Mouse (Mus musculus): ENCODE measurements at regions not wholly inside any gene's neighbourhood (a gene's known extent, or its start where the extent isn't known, plus 50 kb on each side); places are given as distances from the start of the nearest gene placed in this dataset.

GRCm38 (mm10) chr14:55343914-55344313 lies 122.1 kb downstream of the Dhrs2 start:
- H3K4me3 ChIP-seq (replicated peaks): no peak overlapping the region
- H3K4me2 ChIP-seq: no peak overlapping the region
- H3K27ac ChIP-seq (replicated peaks): no peak overlapping the region
- no peak overlapping the region for H3K9ac ChIP-seq (replicated peaks)
- ATAC-seq (ENCODE audit: low FRiP score): no peak
- H3K4me1 ChIP-seq: no peaks in the 10 kb centered on the region
- H3K9me3 ChIP-seq (replicated peaks): no peaks in the 10 kb centered on the region
- 81% methylated on average over 5 of the region's 5 CpGs for WGBS
- no peaks in the 10 kb centered on the region for H3K27me3 ChIP-seq (replicated peaks)
- no peaks in the 10 kb centered on the region for H3K36me3 ChIP-seq

- no peak overlapping the region for H3K4me2 ChIP-seq
- WGBS: 91% methylated on average over 5 of the region's 5 CpGs
- H3K9me3 ChIP-seq (replicated peaks): no peaks in the 10 kb centered on the region
- ATAC-seq (ENCODE audit: low FRiP score): no peak
- no peaks in the 10 kb centered on the region for H3K36me3 ChIP-seq
- no peaks in the 10 kb centered on the region for H3K4me1 ChIP-seq
- H3K9ac ChIP-seq (replicated peaks): no peak overlapping the region
- H3K4me3 ChIP-seq (replicated peaks): no peak overlapping the region
- no peaks in the 10 kb centered on the region for H3K27me3 ChIP-seq (replicated peaks)
- H3K27ac ChIP-seq (replicated peaks): no peak overlapping the region
Observed at GRCm38 (mm10) chr14:55345091-55345490, 123.3 kb downstream of the Dhrs2 start.

GRCm38 (mm10) chr14:55348098-55348497 lies 126.3 kb downstream of the Dhrs2 start:
- Histone ChIP-seq H3K36me3 (no peaks in the 10 kb centered on the region), H3K9me3 (replicated peaks) (no peaks in the 10 kb centered on the region), H3K27ac (replicated peaks) (no peak overlapping the region), H3K4me3 (replicated peaks) (no peak overlapping the region), H3K4me1 (no peaks in the 10 kb centered on the region), H3K27me3 (replicated peaks) (no peaks in the 10 kb centered on the region), H3K4me2 (no peak overlapping the region), H3K9ac (replicated peaks) (no peak overlapping the region)
- 81% methylated on average over 4 of the region's 4 CpGs for WGBS
- no peak for ATAC-seq (ENCODE audit: low FRiP score)

GRCm38 (mm10) chr14:55357258-55357657 lies 121.3 kb upstream of the Dhrs4 start:
- no peak for ATAC-seq (ENCODE audit: low FRiP score)
- H3K4me3 ChIP-seq (replicated peaks): no peak overlapping the region
- H3K4me1 ChIP-seq: peaks cover 1% of the 10 kb centered on the region; the same call in 1 of the 2 replicates
- H3K9me3 ChIP-seq (replicated peaks): no peaks in the 10 kb centered on the region
- H3K27ac ChIP-seq (replicated peaks): no peak overlapping the region
- WGBS: 87% methylated on average over 2 of the region's 2 CpGs
- no peak overlapping the region for H3K4me2 ChIP-seq
- no peak overlapping the region for H3K9ac ChIP-seq (replicated peaks)
- H3K36me3 ChIP-seq: no peaks in the 10 kb centered on the region
- H3K27me3 ChIP-seq (replicated peaks): no peaks in the 10 kb centered on the region

- no peak for ATAC-seq (ENCODE audit: low FRiP score)
- H3K9me3 ChIP-seq (replicated peaks): no peaks in the 10 kb centered on the region
- no peak overlapping the region for H3K27ac ChIP-seq (replicated peaks)
- no peaks in the 10 kb centered on the region for H3K36me3 ChIP-seq
- H3K4me2 ChIP-seq: no peak overlapping the region
- H3K4me1 ChIP-seq: peaks cover 8% of the 10 kb centered on the region; the same call in 1 of the 2 replicates
- WGBS: 77% methylated on average over 2 of the region's 2 CpGs
- no peak overlapping the region for H3K9ac ChIP-seq (replicated peaks)
- no peak overlapping the region for H3K4me3 ChIP-seq (replicated peaks)
- no peaks in the 10 kb centered on the region for H3K27me3 ChIP-seq (replicated peaks)
Observed at GRCm38 (mm10) chr14:55358429-55358828, 120.1 kb upstream of the Dhrs4 start.

- no peaks in the 10 kb centered on the region for H3K9me3 ChIP-seq (replicated peaks)
- H3K27me3 ChIP-seq (replicated peaks): no peaks in the 10 kb centered on the region
- ATAC-seq (ENCODE audit: low FRiP score): no peak
- H3K4me3 ChIP-seq (replicated peaks): no peak overlapping the region
- no peak overlapping the region for H3K27ac ChIP-seq (replicated peaks)
- peaks cover 8% of the 10 kb centered on the region; the same call in 1 of the 2 replicates for H3K4me1 ChIP-seq
- no peak overlapping the region for H3K9ac ChIP-seq (replicated peaks)
- H3K4me2 ChIP-seq: no peak overlapping the region
- WGBS: 67% methylated on average over 4 of the region's 4 CpGs
- no peaks in the 10 kb centered on the region for H3K36me3 ChIP-seq
Observed at GRCm38 (mm10) chr14:55362316-55362715, 116.2 kb upstream of the Dhrs4 start.

GRCm38 (mm10) chr14:55362757-55363156 lies 115.8 kb upstream of the Dhrs4 start:
- 54% methylated on average over 7 of the region's 7 CpGs for WGBS
- no peak overlapping the region for H3K27ac ChIP-seq (replicated peaks)
- H3K9ac ChIP-seq (replicated peaks): no peak overlapping the region
- no peaks in the 10 kb centered on the region for H3K36me3 ChIP-seq
- H3K4me2 ChIP-seq: no peak overlapping the region
- no peak overlapping the region for H3K4me3 ChIP-seq (replicated peaks)
- no peaks in the 10 kb centered on the region for H3K27me3 ChIP-seq (replicated peaks)
- H3K9me3 ChIP-seq (replicated peaks): no peaks in the 10 kb centered on the region
- peaks cover 8% of the 10 kb centered on the region; the same call in 1 of the 2 replicates for H3K4me1 ChIP-seq
- no peak for ATAC-seq (ENCODE audit: low FRiP score)

GRCm38 (mm10) chr14:55370384-55370783 lies 108.2 kb upstream of the Dhrs4 start:
- 92% methylated on average over 5 of the region's 5 CpGs for WGBS
- Histone ChIP-seq H3K9ac (replicated peaks) (no peak overlapping the region), H3K27ac (replicated peaks) (no peak overlapping the region), H3K4me1 (no peaks in the 10 kb centered on the region), H3K36me3 (no peaks in the 10 kb centered on the region), H3K9me3 (replicated peaks) (no peaks in the 10 kb centered on the region), H3K4me2 (no peak overlapping the region), H3K4me3 (replicated peaks) (no peak overlapping the region), H3K27me3 (replicated peaks) (no peaks in the 10 kb centered on the region)
- ATAC-seq (ENCODE audit: low FRiP score): no peak

GRCm38 (mm10) chr14:55372960-55373359 lies 105.6 kb upstream of the Dhrs4 start:
- Histone ChIP-seq H3K27ac (replicated peaks) (no peak overlapping the region), H3K36me3 (no peaks in the 10 kb centered on the region), H3K4me2 (no peak overlapping the region), H3K9ac (replicated peaks) (no peak overlapping the region), H3K9me3 (replicated peaks) (no peaks in the 10 kb centered on the region), H3K27me3 (replicated peaks) (no peaks in the 10 kb centered on the region), H3K4me3 (replicated peaks) (no peak overlapping the region), H3K4me1 (no peaks in the 10 kb centered on the region)
- 90% methylated on average over 5 of the region's 5 CpGs for WGBS
- no peak for ATAC-seq (ENCODE audit: low FRiP score)

- no peak overlapping the region for H3K27ac ChIP-seq (replicated peaks)
- no peak overlapping the region for H3K4me2 ChIP-seq
- no peaks in the 10 kb centered on the region for H3K27me3 ChIP-seq (replicated peaks)
- 0 out of 2 replicates have a peak, but pooled peaks cover 4% of the 10 kb centered on the region for H3K4me1 ChIP-seq
- no peaks in the 10 kb centered on the region for H3K9me3 ChIP-seq (replicated peaks)
- ATAC-seq (ENCODE audit: low FRiP score): peak; percentile 50; the same call in 1 of the 2 replicates
- no peak overlapping the region for H3K9ac ChIP-seq (replicated peaks)
- H3K4me3 ChIP-seq (replicated peaks): no peak overlapping the region
- WGBS: 60% methylated on average over 6 of the region's 6 CpGs
- no peaks in the 10 kb centered on the region for H3K36me3 ChIP-seq
Observed at GRCm38 (mm10) chr14:55386773-55387172, 91.8 kb upstream of the Dhrs4 start.

GRCm38 (mm10) chr14:55387378-55387777 lies 91.2 kb upstream of the Dhrs4 start:
- no peak overlapping the region for H3K4me2 ChIP-seq
- 67% methylated on average over 6 of the region's 6 CpGs for WGBS
- H3K4me3 ChIP-seq (replicated peaks): no peak overlapping the region
- no peaks in the 10 kb centered on the region for H3K9me3 ChIP-seq (replicated peaks)
- H3K27ac ChIP-seq (replicated peaks): no peak overlapping the region
- H3K27me3 ChIP-seq (replicated peaks): no peaks in the 10 kb centered on the region
- no peak overlapping the region for H3K9ac ChIP-seq (replicated peaks)
- H3K36me3 ChIP-seq: no peaks in the 10 kb centered on the region
- ATAC-seq (ENCODE audit: low FRiP score): no peak
- 0 out of 2 replicates have a peak, but pooled peaks cover 4% of the 10 kb centered on the region for H3K4me1 ChIP-seq

- Histone ChIP-seq H3K36me3 (no peaks in the 10 kb centered on the region), H3K27ac (replicated peaks) (no peak overlapping the region), H3K4me3 (replicated peaks) (no peak overlapping the region), H3K9ac (replicated peaks) (no peak overlapping the region), H3K4me2 (no peak overlapping the region), H3K4me1 (no peaks in the 10 kb centered on the region), H3K27me3 (replicated peaks) (no peaks in the 10 kb centered on the region), H3K9me3 (replicated peaks) (no peaks in the 10 kb centered on the region)
- WGBS: 88% methylated on average over 6 of the region's 6 CpGs
- no peak for ATAC-seq (ENCODE audit: low FRiP score)
Observed at GRCm38 (mm10) chr14:55392390-55392789, 86.2 kb upstream of the Dhrs4 start.

- Histone ChIP-seq H3K36me3 (no peaks in the 10 kb centered on the region), H3K4me3 (replicated peaks) (no peak overlapping the region), H3K9me3 (replicated peaks) (no peaks in the 10 kb centered on the region), H3K4me2 (no peak overlapping the region), H3K27me3 (replicated peaks) (no peaks in the 10 kb centered on the region), H3K9ac (replicated peaks) (no peak overlapping the region), H3K4me1 (no peaks in the 10 kb centered on the region), H3K27ac (replicated peaks) (no peak overlapping the region)
- WGBS: 79% methylated on average over 2 of the region's 2 CpGs
- ATAC-seq (ENCODE audit: low FRiP score): no peak
Observed at GRCm38 (mm10) chr14:55406146-55406545, 72.4 kb upstream of the Dhrs4 start.

Measured in neural tube, embryonic 15.5 days (tissue).